Mouse (Mus musculus): ENCODE measurements around the gene Rom1. TPM values are rescaled to one million over a fixed set of nuclear protein-coding genes. Genes with fewer than 3 reads are reported as not detected.

The Rom1 gene
- total RNA-seq, 2 experiments from 2014 or later, result 13.3 to 15.3 TPM

DNA sequence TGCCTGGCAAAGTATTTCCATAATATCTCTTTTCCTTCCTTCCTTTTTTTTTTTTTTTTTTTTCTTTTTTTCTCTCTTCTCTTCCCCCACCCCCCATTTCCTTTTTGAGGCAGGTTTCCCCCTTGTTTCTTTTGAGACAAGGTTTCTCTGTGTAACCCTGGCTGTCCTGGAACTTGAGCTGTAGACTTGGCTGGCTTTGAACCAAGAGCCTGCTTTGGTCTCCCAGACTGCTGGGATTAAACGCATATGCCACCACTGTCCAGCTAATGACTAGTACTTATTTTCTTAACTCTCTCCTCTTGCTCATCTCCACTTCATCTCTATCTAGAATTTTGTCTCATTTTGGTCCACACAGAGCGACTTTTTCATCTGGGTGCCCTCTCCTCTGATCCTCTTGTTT, 13.9 kb upstream of the Rom1 start:
- no peak for DNase-seq (ENCODE audit: low spot score in 2 of 2)

DNA sequence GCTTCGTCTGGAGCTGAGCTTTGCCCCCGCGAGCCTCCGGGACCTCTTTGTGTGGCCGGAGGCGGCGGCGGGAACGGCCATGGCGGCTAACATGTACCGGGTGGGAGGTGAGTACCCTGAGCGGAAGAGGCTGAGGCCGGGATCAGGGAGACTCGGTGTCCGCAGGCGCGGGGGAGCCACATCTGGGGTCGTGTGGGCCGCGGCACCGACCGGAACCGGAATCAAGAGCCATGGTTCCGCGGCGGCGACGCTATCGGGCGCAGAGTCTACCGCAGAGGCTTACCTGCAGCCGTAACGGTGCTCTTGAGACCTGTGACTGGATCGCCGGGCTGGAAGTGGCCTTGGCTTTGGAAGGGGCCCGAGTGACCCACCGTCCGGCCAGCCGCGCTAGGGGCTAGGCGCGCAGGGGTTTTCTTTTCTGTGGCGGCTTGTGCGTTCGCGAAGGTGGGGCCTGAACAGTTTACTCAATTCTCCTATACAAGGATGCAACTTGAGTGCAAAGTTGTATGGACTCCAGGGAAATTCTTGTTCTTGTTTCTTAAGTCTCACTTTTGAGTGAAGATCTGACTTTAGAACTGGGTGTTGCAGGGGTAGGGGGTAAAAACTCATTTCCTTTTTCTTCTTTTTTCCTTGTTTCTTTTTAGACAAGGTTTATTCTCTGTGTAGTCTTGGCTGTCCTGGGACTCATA, 13.3 kb upstream of the Rom1 start:
- DNase-seq (ENCODE audit: low spot score in 2 of 2), result no peak

DNA sequence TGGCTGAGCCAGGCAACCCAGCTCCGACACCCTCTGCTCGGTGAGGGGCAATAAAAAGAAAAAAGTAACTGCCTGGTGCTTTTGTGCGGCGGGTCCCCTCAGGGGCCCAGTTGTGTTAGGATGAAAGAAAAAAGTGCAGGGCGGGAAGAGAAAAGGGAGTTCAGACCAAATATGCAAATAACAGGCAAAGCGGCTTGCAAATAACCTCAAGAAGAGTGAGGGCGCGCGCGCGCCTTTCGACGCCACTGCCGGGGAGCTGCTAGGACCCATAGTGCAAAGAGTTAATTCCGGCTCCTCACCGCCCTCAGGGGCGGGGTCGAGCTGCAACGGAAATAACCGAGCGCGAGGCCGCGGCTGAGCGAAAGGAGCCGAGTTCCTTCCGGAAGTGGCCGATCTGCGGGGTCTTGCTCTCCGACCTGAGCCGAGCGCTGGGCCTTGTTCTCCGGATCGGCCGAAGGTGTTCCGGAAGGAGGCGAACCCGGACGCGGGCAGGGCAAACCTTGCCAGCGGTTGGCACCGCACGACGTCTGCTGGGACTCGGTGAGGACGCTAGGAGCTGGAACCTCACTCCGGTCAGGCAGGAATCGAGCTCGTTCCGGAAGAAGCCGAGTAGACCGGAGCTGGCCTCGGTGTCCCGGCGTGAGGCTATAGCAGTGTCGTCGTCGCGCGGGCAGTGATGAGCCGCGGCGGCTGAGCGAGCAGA, 12.5 kb upstream of the Rom1 start, which contains the start of gene Mta2:
Gene Mta2, plus strand, starts transcription at position 361 of the 703 bp plus-strand sequence.
- DNase-seq (ENCODE audit: low spot score in 2 of 2), result peak; percentile 96 to 97

DNA sequence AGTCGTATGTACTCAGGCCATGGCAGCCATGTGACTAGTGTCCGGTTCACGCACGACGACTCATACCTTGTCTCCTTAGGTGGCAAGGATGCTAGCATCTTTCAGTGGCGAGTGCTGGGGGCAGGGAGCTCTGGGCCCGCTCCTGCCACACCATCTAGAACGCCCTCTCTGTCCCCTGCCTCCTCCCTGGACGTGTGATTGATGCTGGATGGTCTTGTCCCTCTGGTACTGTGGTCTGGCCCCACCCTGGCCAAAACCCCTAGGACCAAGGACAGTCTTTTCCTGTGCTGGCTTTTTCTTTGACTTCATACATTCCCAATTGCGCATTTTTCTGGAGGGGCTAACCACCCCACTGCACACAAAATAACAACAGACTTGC, 12.0 kb upstream of the Rom1 start:
- DNase-seq (ENCODE audit: low spot score in 2 of 2), result no peak

DNA sequence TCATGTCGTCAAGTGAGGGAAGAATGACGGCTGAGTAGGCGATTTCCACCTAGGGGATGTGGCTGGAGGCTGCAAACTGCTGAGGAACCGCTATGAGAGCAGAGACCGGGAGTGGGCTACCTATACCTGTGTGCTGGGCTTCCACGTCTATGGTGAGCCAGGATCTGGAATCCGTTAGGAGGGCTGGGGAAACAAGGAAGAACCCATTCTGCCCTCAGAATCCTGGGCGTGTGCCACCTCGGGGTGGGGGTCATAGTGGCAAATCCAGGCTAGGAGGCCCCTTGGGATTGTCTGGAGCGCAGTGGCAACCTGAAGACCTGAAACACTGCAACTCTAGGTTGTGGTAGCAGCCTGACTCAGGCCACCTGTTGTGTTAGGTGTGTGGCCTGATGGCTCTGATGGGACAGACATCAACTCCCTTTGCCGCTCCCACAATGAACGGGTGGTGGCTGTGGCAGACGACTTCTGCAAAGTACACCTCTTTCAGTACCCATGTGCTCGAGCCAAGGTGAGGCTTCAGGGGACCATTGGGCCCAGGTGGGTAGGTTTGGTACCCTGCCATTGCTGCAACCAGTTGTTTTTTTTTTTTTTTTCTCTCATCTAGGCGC, 11.5 kb upstream of the Rom1 start:
- no peak for DNase-seq (ENCODE audit: low spot score in 2 of 2)

DNA sequence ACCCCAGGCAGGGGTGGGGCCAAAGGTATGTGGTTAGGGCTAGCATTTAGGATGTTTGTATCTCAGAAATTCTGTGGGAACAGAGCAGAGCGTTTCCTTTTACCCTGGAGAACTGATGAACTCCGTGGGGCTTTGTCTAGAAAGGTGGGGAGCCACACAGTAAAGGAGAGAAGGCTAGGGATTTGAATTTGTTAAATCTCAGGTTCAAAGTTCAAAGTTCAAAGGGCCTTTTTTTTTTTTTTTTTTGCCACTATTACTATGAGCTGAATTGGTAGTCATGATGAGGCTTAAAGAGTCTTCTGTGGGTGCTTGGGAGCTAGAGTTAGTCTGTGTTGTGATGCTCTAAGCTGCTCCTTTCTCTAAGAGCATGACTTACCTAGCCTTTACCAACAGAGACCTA, 7.6 kb upstream of the Rom1 start:
- DNase-seq (ENCODE audit: low spot score in 2 of 2), result no peak

DNA sequence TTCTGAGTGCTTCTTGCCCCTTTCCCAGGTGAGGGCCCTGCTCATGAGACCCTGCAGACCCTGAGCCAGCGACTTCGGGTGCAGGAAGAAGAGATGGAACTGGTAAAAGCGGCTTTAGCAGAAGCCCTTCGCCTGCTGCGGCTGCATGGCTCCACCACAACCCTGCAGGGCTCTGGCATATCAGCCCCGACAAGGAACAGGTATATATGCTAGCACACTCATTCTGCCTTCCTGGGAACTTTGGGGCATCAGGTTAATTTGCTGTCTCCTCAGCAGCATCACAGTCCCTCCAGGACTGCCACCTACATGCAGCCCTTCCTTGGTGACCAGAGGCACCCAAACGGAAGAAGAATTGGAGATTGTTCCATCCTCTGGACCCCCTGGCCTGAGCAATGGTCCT, 1.6 kb upstream of the Rom1 start:
- DNase-seq (ENCODE audit: low spot score in 2 of 2), result no peak

DNA sequence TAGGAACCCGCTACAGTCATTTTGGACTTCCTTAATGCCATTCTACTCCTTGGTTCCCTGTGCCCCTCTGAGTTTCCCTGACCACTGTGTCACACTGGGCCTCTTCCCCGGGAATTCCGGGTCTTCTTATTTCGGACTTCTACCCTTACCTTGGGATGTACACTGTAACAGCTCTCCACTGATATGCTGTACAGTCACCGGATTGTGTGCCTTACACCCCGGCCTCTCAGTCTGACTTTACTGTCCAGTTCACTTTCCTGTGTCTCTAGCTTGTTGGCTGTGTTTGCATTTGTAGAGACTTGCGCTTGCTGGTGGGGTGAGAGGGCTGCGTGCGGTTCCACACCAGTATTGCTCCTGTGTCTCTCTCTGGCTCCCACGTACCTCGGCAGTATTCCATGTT, 961 bp upstream of the Rom1 start:
- DNase-seq (ENCODE audit: low spot score in 2 of 2), result no peak

DNA sequence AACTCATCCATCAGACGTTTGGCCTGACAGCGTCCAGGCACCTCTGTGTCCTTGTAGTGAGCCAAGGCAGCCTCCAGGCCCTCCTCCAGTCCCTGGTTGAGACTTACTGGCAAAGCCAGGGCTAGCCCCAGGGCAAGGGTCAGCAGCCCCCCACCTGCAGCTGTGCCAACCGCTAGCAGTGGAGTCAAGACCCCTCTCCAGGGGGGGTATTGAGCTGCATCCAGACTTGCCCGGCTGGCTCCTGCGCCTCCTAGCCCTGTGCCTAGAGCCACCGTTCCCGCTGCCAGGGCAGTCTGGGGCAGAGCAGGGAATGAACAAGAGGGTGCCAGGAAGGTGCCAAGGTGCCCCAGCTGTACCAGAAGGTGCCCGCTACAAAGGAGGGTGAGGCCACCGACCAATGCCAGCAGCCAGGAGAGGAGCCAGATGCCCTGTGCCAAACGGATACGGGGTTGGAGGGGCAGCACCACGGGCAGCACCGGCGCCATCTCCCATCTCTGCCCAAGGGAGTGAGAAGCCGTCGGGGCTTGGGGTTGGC, 400 bp downstream of the Rom1 start:
- peak in 1 of 2 experiments; percentile 30 for DNase-seq (ENCODE audit: low spot score in 2 of 2)

DNA sequence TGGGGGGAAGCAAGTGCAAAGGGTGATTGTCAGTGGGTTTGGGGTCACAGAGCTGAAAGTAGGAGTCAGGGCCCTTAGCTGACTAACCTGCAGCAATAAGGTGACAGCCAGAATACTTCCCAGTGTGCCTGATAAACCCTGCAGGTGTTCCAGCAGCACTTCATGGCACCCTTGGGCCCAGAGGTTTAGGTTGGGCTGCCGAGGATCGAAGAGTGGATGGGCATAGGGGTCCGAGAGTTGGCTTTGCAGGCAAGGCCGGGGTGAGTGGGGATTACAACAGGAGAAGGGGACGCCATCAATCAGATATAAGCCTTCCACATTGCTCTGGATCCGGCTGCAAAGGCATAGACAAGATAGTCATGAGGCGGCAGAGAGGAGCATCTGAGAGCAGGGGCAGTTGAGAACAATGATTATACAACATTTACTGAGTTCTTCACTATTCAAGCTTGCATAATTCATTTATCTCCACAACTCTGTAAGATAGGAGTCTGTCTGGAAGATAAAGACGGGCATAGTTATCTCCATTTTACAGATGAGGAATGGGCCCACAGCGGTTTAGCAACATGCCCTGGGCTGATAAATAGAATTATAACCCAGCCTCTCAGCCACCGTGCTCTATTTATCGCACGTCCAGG, 1.1 kb downstream of the Rom1 start:
- DNase-seq (ENCODE audit: low spot score in 2 of 2), result no peak

DNA sequence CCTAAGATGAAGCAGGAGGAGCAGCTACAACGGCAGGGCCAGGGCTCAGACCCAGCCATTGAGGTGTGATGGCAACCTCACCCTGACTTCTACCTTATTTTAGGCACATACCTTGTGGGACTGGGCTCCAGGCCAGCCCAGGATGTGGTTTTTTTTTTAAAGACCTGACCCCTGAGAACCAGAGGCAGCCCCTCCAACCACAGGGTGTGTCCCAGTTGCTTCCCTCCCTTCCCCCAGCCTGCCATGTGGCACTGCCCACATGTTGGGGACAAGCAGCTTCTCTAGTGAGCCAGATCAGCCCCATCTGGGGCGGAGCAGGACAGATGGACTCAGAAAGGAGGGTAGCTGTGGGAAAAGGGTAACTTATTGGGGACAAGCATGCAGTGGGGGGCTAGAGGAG, 2.4 kb downstream of the Rom1 start:
- no peak for DNase-seq (ENCODE audit: low spot score in 2 of 2)

DNA sequence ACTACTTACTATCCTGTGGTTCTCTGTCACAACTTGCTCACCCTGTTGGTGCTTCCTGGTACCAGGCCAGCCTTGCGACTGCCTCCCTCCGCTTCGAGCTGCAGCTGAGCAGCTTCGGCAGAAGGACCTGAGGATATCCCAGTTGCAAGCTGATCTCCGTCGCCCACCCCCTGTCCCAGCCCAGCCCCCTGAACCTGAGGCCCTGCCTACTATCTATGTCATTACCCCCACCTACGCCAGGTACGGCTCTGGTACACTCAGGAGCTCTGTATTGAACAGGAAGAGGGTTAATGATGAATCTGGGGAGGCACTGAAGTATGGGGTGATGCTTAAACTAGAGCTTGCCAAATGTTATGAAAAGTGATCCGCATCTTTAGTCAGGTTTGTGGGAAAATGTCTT, 7.4 kb downstream of the Rom1 start:
- no peak for DNase-seq (ENCODE audit: low spot score in 2 of 2)

DNA sequence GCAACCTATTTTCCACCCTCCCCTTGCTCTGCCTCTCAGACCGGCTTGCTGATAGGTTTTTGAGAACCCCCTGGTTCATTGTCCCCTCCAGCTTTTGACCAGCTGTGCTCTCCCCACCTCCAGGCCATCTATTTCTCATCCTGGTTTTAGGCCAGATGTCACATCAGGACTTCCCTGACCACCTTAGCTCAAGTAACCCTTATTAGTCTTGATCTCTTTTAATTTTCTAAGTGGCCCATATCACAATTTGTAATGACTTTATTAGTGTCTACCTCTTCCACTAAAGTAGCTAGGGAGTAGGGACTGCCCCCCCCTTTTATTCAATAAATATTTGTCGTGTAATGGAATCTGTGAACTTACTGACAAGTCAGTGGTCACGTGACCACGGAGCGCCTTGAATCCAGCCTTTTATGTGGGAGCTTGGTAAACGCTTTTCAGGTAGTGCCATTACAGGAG, 8.3 kb downstream of the Rom1 start:
- DNase-seq (ENCODE audit: low spot score in 2 of 2), result no peak

DNA sequence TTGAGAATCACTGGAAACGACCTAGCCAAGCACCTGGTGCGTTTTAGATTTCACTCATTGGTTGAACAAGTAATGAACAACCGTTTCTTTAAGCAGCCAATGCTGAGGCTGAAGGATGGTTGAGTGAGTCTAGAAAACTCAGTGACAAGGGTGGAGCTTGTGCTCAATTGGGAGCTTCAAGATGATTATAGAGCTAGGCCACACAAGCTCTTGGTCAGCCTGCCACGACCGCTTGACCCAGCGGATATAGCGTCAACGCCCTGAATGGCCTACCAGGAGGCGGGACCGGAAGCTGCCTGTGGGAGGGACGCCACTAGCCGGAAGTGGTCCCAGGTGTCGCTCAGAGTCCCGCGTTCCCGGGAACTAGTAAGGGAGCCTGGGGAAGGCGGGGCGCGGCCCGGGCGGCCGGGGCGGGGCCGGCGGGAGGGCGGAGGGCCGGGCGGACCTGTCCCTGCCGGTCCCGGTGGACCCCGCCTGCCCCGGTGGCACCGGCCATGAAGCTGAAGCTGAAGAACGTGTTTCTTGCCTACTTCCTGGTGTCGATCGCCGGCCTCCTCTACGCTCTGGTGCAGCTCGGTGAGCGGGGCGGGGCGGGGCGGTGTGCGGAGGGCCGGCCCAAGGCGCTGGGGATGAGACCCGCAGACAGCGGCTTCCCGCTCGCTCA, 9.0 kb downstream of the Rom1 start, which contains the start of gene B3gat3:
Gene B3gat3, plus strand, starts transcription at position 302 of the 664 bp plus-strand sequence.
- peak; percentile 82 to 89 for DNase-seq (ENCODE audit: low spot score in 2 of 2)

DNA sequence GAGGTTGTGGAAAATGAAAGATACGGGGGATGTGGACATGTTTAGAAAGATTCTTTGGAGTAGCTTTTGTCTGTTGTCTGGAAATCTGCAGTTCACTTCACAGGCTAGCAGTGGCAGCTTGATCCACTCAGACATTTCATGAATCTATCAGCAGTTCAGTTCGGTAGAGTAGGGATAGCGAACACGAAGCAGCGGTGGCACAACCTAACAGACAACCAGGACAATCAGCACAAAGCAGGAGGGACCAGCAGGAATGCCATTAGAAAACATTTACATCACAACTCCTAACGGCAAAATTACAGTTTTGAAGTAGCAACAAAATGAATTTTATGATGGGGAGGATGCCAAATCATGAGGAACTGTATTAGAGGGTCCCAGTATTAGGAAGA, 9.5 kb downstream of the Rom1 start:
- no peak for DNase-seq (ENCODE audit: low spot score in 2 of 2)

DNA sequence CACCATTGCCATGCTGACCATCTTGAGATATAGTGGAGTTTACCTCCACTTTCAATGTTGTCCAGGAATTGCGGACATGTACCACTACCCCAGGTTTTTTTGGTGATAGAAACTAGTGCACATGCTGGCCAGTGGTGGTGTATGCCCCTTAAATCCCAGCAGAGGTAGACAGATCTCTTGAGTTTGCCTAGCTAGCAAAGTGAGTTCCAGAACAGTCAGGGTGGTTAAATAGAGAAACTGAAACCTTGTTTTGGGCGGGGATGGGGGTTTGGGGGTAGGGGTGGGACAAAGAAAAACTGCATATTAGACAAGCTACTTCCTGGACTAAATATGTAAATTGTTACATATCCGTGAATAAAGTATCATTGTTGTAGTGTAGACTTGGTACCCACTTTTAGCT, 10.2 kb downstream of the Rom1 start:
- no peak for DNase-seq (ENCODE audit: low spot score in 2 of 2)

DNA sequence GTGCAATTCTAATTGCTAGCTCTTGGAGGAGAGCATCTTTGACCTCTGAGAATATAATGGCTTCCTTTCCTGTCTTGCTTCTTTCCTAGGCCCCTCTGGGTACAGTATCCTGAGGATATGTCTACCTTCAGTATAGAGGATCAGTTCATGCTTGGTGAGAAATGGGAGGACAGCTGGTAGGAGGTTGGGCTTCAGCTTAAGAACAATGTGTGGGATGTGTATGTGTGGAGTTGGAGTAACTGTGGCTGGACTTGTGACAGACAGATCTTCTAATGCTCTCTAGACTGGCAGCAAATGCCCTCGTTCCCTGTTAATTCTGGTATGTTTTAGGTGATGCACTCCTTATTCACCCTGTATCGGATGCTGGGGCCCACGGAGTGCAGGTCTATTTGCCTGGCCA, 14.9 kb downstream of the Rom1 start:
- DNase-seq (ENCODE audit: low spot score in 2 of 2), result no peak

DNA sequence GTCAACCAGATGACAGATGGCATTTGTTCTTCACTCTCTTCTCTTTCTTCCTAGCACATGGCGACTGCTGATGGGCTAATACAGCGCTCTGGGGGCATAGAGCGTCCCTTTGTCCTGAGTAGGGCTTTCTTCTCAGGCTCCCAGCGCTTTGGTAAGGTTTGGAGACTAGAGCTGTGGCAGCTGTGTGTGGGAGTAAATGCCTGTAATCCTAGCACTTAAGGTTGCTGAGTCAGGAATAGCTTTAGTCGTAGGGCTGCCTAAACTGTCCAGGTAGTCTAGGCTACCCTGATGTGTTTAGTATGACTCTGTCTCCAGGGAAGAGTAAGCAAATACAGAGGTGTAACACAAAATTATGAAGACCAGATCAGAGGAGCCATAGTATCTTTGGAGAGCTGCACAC, 17.3 kb downstream of the Rom1 start:
- DNase-seq (ENCODE audit: low spot score in 2 of 2), result no peak

DNA sequence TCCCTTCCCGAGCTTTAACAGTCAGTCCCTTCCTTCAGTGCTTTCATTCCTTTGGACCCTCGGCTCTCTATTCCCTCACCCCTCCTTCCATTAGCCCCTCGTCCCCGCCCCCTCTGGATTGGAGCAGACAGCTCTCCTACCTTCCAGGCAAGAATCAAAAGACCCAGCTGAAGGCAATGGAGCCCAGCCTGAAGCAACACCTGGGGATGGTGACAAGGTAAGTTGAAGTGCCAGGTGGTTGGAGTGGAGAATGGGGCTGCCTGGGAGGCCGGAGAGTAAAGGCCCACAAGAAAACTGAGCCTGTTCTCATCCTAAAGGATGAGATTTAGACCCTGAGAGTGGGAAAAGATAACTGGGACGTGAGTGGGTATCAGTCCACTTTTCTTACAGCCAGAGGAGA, 20.6 kb downstream of the Rom1 start:
- no peak for DNase-seq (ENCODE audit: low spot score in 2 of 2)

DNA sequence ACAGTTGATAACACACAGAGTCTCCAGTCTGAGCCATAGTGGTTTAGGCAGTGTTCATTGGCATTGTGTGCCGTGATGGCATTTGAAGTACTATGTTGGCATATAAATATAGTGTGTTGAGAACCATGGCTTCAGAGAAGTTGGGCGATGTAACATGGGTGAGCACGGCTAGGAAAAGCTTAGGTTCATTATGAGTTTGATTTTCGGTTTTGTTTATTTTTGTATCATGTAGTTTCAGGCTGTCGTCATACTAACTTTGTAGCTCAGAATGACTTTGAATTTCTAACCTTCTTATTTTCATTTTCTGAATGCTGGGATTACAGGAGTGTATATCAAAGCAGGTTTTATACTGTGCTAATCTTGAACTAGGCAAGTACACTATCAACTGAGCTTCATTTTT, 25.7 kb downstream of the Rom1 start:
- no peak for DNase-seq (ENCODE audit: low spot score in 2 of 2)

DNA sequence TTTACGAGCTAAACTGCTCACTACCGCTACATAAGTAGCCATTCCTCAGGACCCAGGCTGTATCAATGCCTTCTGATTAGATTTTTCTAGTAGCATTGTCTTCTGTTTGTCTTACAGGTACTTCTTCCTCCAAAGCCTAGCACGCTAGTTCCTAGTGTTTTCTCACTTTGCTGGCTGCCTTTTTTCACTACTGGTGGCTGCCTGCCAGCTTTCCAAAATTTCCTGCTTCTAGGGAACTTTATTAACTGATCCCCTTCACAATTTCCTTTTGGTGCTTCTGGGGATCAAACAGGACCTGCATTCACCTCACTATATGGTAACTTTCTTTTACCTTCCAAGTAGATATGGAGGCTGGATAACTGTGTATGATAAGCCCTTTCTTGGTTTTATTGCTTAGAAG, 30.1 kb downstream of the Rom1 start:
- DNase-seq (ENCODE audit: low spot score in 2 of 2), result no peak

Measured in adrenal gland, postnatal 4 days (tissue).